Mouse (Mus musculus): Measurements from ENCODE around the gene Tanc2. TPM values are rescaled to one million over a fixed set of nuclear protein-coding genes. Genes with fewer than 3 reads are reported as not detected.

Gene Tanc2
- polyA plus RNA-seq, 2 experiments = 0.66 to 0.89 TPM

DNA sequence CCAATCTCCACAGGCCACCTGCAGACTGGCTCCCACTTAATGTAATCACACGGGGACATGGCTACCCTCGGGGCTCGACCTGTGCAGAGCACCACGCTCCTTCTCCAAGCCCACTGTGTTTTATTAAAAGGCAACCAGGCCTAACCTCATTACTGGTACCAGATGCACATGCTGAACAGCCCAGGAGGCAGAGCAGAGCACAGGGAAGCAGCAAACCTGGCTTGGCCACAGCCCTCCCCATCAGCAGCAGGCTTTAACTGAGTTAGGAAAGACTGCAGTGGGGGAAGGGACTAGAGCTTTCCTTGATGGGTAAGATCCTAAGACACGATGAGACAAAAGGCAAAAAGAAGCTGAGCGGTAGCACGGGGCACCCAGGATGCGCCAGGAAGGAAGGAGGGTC, 352.2 kb downstream of the Tanc2 start:
- no peak overlapping the region for H3K9ac ChIP-seq (replicated peaks)
- no peak overlapping the region for H3K27ac ChIP-seq
- 51% methylated on average over 8 of the region's 8 CpGs for WGBS (ENCODE audit: insufficient replicate concordance)
- H3K9me3 ChIP-seq (ENCODE audit: control insufficient read depth, low read length) = no peaks in the 10 kb centered on the region
- ATAC-seq (ENCODE audit: insufficient read depth) (no peak), DNase-seq (ENCODE audit: low read depth in 3 of 3, low spot score in 3 of 3) (no peak)
- H3K4me2 ChIP-seq (ENCODE audit: low read depth) = no peak overlapping the region
- H3K27me3 ChIP-seq (ENCODE audit: control insufficient read depth, insufficient read depth, low read length) = peaks cover 11% of the 10 kb centered on the region
- no peak overlapping the region for H3K4me3 ChIP-seq (ENCODE audit: insufficient read depth in 1 of 2, low read depth in 2 of 2, low read length in 2 of 2)
- no peak for TF ChIP-seq EP300 (IDR thresholded peaks at IDR 0.05; ENCODE audit: low read depth)
- no peak for TF ChIP-seq CTCF (IDR thresholded peaks at IDR 0.05; ENCODE audit: low read depth)
- H3K36me3 ChIP-seq (replicated peaks; ENCODE audit: control insufficient read depth, insufficient read depth, low read depth) = no peaks in the 10 kb centered on the region
- H3K4me1 ChIP-seq (replicated peaks; ENCODE audit: control insufficient read depth in 2 of 2, insufficient read depth in 2 of 2, low read length in 1 of 2) = peaks cover 0 to 12% of the 10 kb centered on the region in 2 experiments; a peak in 3 of 4 replicates

DNA sequence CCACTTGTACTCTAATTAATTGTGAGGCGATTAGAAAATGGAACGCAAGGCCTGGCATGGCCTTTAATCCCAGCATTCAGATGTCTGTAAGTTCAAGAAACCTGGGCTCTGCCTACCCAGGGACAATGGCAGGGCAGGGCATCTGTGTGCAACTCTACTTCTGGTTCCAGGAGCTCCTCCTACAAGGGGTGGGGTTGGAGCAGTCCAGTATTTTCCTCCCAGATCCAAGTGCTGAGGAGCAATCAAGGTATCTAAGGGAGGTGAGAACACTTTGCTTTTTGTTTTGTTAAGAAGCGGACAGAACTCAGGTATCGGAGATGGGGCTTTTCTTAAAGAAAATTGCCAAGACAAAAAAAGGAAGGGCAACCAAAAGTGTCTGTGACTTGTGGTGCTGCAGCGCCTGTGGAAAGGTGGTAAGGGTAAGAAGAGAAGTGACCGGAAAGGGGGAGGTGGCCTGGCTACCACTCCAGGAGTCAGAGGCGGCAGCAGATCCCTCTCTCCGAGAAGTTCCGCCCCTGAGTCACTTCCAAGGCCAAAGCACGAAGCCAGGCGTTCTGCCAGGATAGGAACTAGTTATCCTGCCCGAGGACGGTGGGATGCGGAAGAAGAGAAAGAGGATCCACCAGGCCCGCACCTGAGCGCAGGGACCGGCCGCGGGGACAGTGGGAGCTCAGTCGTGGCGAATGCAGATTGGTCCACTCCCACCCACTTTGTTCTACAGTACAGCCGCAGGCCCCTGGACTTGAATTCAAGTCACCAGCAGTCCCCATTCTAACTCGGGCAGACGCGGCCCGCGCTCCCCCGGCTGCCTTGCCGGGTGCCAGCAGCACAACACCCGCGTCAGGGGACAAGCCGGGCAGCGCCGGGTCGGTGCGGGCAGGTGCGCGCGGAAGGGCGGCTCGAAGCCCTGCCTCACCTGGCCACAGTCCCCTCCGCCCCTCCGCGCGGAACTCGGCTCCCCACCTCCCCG, 353.6 kb downstream of the Tanc2 start:
- Histone ChIP-seq H3K4me2 (ENCODE audit: low read depth) (peak overlapping the region; percentile 88), H3K36me3 (replicated peaks; ENCODE audit: control insufficient read depth, insufficient read depth, low read depth) (no peaks in the 10 kb centered on the region), H3K4me3 (ENCODE audit: insufficient read depth in 1 of 2, low read depth in 2 of 2, low read length in 2 of 2) (peak overlapping the region; percentile 64 to 67), H3K27me3 (ENCODE audit: control insufficient read depth, insufficient read depth, low read length) (peaks cover 11% of the 10 kb centered on the region), H3K27ac (no peak overlapping the region), H3K9me3 (ENCODE audit: control insufficient read depth, low read length) (no peaks in the 10 kb centered on the region), H3K9ac (replicated peaks) (peak overlapping the region; percentile 45), H3K4me1 (replicated peaks; ENCODE audit: control insufficient read depth in 2 of 2, insufficient read depth in 2 of 2, low read length in 1 of 2) (peaks cover 0 to 12% of the 10 kb centered on the region in 2 experiments; a peak in 3 of 4 replicates)
- DNase-seq (ENCODE audit: low read depth in 3 of 3, low spot score in 3 of 3) = no peak
- no peak for ATAC-seq (ENCODE audit: insufficient read depth)
- WGBS (ENCODE audit: insufficient replicate concordance) = 5% methylated on average over 47 of the region's 47 CpGs
- TF ChIP-seq EP300 (IDR thresholded peaks at IDR 0.05; ENCODE audit: low read depth) (no peak), CTCF (IDR thresholded peaks at IDR 0.05; ENCODE audit: low read depth) (no peak)

DNA sequence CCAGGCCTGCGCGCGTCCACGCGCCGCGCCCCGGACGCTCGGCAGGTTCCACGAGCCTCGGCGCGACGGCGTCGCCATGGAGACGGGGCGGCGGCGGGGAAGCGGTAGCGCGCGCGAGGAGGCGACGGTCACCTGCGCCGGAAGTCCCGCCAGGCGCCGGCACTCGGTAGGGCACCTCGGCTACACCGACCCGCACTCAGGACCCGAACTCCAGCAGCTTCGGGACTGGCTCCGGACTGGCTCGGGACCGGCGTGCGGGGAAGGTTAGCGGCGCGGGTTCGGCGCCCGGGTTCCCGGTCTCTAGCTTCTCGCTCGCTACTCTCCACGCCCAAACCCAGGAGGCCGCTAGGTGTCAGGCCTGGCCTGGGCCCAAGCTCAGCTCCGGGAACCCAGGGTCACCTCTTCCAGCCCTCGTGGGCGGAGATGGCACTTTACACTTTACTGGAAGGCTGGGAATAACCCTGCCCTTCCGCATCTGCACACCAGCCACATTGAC, 354.4 kb downstream of the Tanc2 start:
- ATAC-seq (ENCODE audit: insufficient read depth) (peak; percentile 66), DNase-seq (ENCODE audit: low read depth in 3 of 3, low spot score in 3 of 3) (no peak)
- peak overlapping the region; percentile 88 for H3K4me2 ChIP-seq (ENCODE audit: low read depth)
- H3K36me3 ChIP-seq (replicated peaks; ENCODE audit: control insufficient read depth, insufficient read depth, low read depth) = no peaks in the 10 kb centered on the region
- TF ChIP-seq CTCF (IDR thresholded peaks at IDR 0.05; ENCODE audit: low read depth) = peak; percentile 76
- TF ChIP-seq EP300 (IDR thresholded peaks at IDR 0.05; ENCODE audit: low read depth) = no peak
- H3K4me3 ChIP-seq (ENCODE audit: insufficient read depth in 1 of 2, low read depth in 2 of 2, low read length in 2 of 2) = peak overlapping the region; percentile 64 to 67
- H3K9me3 ChIP-seq (ENCODE audit: control insufficient read depth, low read length) = no peaks in the 10 kb centered on the region
- H3K27ac ChIP-seq = no peak overlapping the region
- peaks cover 0 to 12% of the 10 kb centered on the region in 2 experiments; a peak in 3 of 4 replicates for H3K4me1 ChIP-seq (replicated peaks; ENCODE audit: control insufficient read depth in 2 of 2, insufficient read depth in 2 of 2, low read length in 1 of 2)
- H3K9ac ChIP-seq (replicated peaks) = peak overlapping the region; percentile 45
- WGBS (ENCODE audit: insufficient replicate concordance) = under 1% methylated on average over 59 of the region's 59 CpGs
- peaks cover 11% of the 10 kb centered on the region for H3K27me3 ChIP-seq (ENCODE audit: control insufficient read depth, insufficient read depth, low read length)

DNA sequence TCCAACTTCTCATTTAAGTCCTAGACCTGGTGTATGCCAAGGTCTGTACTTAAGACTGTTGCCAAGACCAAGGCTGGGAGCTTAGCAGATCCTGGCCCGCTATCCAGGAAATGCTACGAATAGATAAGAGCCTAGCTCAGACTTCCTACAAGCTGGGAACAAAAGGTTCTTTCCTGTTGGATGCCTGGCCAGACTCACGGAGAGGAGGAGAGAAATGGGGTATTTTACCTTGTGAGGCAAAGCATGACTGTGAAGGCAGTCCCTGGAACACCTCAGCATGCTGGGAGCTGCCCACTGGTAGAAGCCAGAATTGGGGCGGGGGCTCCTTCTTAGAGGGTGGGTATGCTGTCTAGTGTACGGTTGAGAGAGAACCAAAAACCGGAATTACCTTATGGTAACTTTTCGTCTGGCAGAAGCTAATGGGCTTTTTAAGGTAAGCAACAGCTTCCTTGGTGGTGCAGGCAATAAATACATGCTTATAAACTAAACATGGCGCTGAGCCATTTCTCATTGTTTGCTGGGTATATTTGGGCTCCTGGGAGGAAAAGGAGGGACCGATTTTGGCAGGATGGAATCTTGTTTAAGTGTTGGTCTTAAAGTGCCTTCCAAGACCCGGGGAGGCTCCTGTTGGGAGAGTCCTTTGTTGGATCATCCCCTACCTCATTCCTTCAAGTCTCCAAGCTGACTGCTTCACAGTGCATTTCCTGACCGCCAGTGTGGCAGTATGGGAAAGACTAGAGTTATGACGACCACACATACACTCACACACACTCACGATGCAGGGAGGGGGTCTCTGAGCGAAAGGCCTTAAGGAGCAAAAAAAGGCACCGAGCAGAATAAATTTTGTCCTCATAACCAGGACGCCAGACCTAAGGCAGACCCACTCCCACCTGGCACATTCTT, 355.2 kb downstream of the Tanc2 start:
- H3K27ac ChIP-seq = no peak overlapping the region
- ATAC-seq (ENCODE audit: insufficient read depth) = no peak
- no peak for DNase-seq (ENCODE audit: low read depth in 3 of 3, low spot score in 3 of 3)
- H3K27me3 ChIP-seq (ENCODE audit: control insufficient read depth, insufficient read depth, low read length) = peaks cover 11% of the 10 kb centered on the region
- no peak for TF ChIP-seq CTCF (IDR thresholded peaks at IDR 0.05; ENCODE audit: low read depth)
- no peak for TF ChIP-seq EP300 (IDR thresholded peaks at IDR 0.05; ENCODE audit: low read depth)
- H3K4me2 ChIP-seq (ENCODE audit: low read depth) = peak overlapping the region; percentile 88
- no peak overlapping the region for H3K9ac ChIP-seq (replicated peaks)
- H3K36me3 ChIP-seq (replicated peaks; ENCODE audit: control insufficient read depth, insufficient read depth, low read depth) = no peaks in the 10 kb centered on the region
- H3K4me1 ChIP-seq (replicated peaks; ENCODE audit: control insufficient read depth in 2 of 2, insufficient read depth in 2 of 2, low read length in 1 of 2) = peaks cover 0 to 12% of the 10 kb centered on the region in 2 experiments; a peak in 3 of 4 replicates
- 58% methylated on average over 16 of the region's 16 CpGs for WGBS (ENCODE audit: insufficient replicate concordance)
- H3K4me3 ChIP-seq (ENCODE audit: insufficient read depth in 1 of 2, low read depth in 2 of 2, low read length in 2 of 2) = peak overlapping the region in 1 of 2 experiments; percentile 64; a peak in 2 of 4 replicates
- H3K9me3 ChIP-seq (ENCODE audit: control insufficient read depth, low read length) = no peaks in the 10 kb centered on the region

All from liver, embryonic 14.5 days (tissue).